Mouse (Mus musculus) spleen, postnatal 14 days (tissue): ENCODE data around the gene Mdk.
A peak's percentile ranks its signal among the peaks of the same experiment; 100 is the strongest.

Experiments used
- DNase-seq, 2 experiments: peaks; one replicate each; pipeline ENCODE4 v3.0.0; 2021 to 2022; ENCODE audit warnings: low spot score in 2 of 2

The Mdk gene

GRCm38 (mm10) chr2:91932160-91932711 is at the start of gene Mdk:
Mdk (minus strand) TSS chr2:91932297.
- DNase-seq, result no peak

GRCm38 (mm10) chr2:91980830-91981229 is 48.7 kb upstream of the Mdk start:
- no peak for DNase-seq

- no peak for DNase-seq
Observed at GRCm38 (mm10) chr2:91980245-91980644, 48.1 kb upstream of the Mdk start.

- no peak for DNase-seq
Observed at GRCm38 (mm10) chr2:91978547-91978946, 46.5 kb upstream of the Mdk start.

- no peak for DNase-seq
Observed at GRCm38 (mm10) chr2:91977960-91978359, 45.9 kb upstream of the Mdk start.

- DNase-seq, result no peak
Observed at GRCm38 (mm10) chr2:91975581-91976541, 43.8 kb upstream of the Mdk start, which contains the start of gene Dgkz. Dgkz (minus strand) TSS chr2:91975864.

GRCm38 (mm10) chr2:91973416-91974135 is 41.5 kb upstream of the Mdk start:
- DNase-seq, result no peak

- DNase-seq, result no peak
Observed at GRCm38 (mm10) chr2:91972121-91972566, 40.0 kb upstream of the Mdk start.

GRCm38 (mm10) chr2:91971231-91972097 is 39.4 kb upstream of the Mdk start:
- DNase-seq, result no peak

GRCm38 (mm10) chr2:91967962-91968361 is 35.9 kb upstream of the Mdk start:
- DNase-seq, result no peak

GRCm38 (mm10) chr2:91966367-91966766 is 34.3 kb upstream of the Mdk start:
- no peak for DNase-seq

- DNase-seq, result peak; percentile 54 to 61
Observed at GRCm38 (mm10) chr2:91965417-91965816, 33.3 kb upstream of the Mdk start.

- no peak for DNase-seq
Observed at GRCm38 (mm10) chr2:91964610-91965204, 32.6 kb upstream of the Mdk start.

- DNase-seq, result peak; percentile 90 to 96
Observed at GRCm38 (mm10) chr2:91963443-91963932, 31.4 kb upstream of the Mdk start.

- DNase-seq, result no peak
Observed at GRCm38 (mm10) chr2:91962864-91963401, 30.8 kb upstream of the Mdk start.

- no peak for DNase-seq
Observed at GRCm38 (mm10) chr2:91961901-91962761, 30.0 kb upstream of the Mdk start.

- DNase-seq, result no peak
Observed at GRCm38 (mm10) chr2:91960459-91960858, 28.4 kb upstream of the Mdk start.

- no peak for DNase-seq
Observed at GRCm38 (mm10) chr2:91959544-91960410, 27.7 kb upstream of the Mdk start.
